Mouse (Mus musculus): ENCODE measurements around the gene Mta3. TPM values are rescaled to one million over a fixed set of nuclear protein-coding genes. Genes with fewer than 3 reads are reported as not detected.

The Mta3 gene
- polyA plus RNA-seq, 1 experiment from 2014 or later: 35.0 TPM

DNA sequence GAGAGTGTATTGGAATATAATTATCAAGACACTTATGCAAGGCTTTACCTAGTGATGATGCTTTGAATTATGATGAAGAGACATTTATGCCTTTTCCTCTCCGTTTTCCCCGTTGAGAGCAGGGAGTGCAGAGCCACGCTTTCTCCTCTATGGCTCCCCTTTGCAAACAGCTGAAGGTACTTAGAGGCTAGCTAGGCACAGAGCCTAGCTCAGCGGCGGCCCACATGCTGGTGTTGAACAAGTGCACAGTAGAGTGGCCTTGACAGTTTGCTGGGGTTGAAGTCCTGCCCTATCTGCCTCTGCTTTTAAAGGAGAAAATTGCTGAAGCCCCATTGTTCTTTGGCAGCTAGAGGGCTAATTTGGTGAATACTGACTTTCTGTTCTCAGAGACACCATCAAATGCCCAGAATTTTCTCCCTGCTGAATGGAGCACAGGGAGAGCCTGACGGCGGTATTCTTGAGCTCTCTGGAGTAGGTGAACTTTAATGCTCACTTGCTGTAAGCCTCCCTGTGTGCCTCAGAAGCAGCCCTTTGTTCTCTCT is 34.2 kb downstream of the Mta3 start:
- 80% methylated on average over 7 of the region's 7 CpGs for WGBS
- Histone ChIP-seq H3K9ac (ENCODE audit: low read depth, low read length) (no peak overlapping the region), H3K4me2 (ENCODE audit: low read depth, low read length) (no peak overlapping the region), H3K4me1 (ENCODE audit: control insufficient read depth, insufficient read depth, low read length) (no peaks in the 10 kb centered on the region), H3K27me3 (replicated peaks; ENCODE audit: control insufficient read depth, insufficient read depth, low read length) (no peaks in the 10 kb centered on the region), H3K9me3 (ENCODE audit: control insufficient read depth, low read length) (no peaks in the 10 kb centered on the region), H3K4me3 (ENCODE audit: low read length) (no peak overlapping the region), H3K27ac (ENCODE audit: low read length) (no peak overlapping the region), H3K36me3 (ENCODE audit: control insufficient read depth, insufficient read depth, low read length) (no peaks in the 10 kb centered on the region)
- no peak for ATAC-seq

DNA sequence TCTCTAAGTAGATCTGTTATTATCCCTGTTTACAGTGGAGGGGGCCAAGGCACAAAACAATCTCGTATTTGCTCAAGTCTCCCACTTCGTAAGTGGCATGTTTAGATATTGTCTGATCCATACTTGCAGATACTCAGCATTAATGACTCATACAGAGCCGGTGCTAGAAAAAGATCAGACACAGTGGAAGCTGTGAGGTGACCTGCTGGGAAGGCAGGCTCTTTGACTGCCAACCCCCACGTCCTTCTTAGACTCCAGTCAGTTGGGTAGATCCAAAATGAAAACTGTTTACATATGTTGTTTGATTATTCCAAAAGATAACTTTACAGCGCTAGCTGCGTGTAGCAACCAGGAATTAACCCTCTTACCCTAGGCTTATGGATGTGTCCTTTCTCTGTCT is 35.3 kb downstream of the Mta3 start:
- Histone ChIP-seq H3K27me3 (replicated peaks; ENCODE audit: control insufficient read depth, insufficient read depth, low read length) (no peaks in the 10 kb centered on the region), H3K4me3 (ENCODE audit: low read length) (no peak overlapping the region), H3K27ac (ENCODE audit: low read length) (no peak overlapping the region), H3K36me3 (ENCODE audit: control insufficient read depth, insufficient read depth, low read length) (no peaks in the 10 kb centered on the region), H3K9ac (ENCODE audit: low read depth, low read length) (no peak overlapping the region), H3K4me1 (ENCODE audit: control insufficient read depth, insufficient read depth, low read length) (no peaks in the 10 kb centered on the region), H3K4me2 (ENCODE audit: low read depth, low read length) (no peak overlapping the region), H3K9me3 (ENCODE audit: control insufficient read depth, low read length) (no peaks in the 10 kb centered on the region)
- no peak for ATAC-seq
- 58% methylated on average over 6 of the region's 6 CpGs for WGBS

GRCm38 (mm10) chr17:83744231-83744824 is 38.4 kb downstream of the Mta3 start:
- Histone ChIP-seq H3K9ac (ENCODE audit: low read depth, low read length) (no peak overlapping the region), H3K4me1 (ENCODE audit: control insufficient read depth, insufficient read depth, low read length) (no peaks in the 10 kb centered on the region), H3K4me3 (ENCODE audit: low read length) (no peak overlapping the region), H3K36me3 (ENCODE audit: control insufficient read depth, insufficient read depth, low read length) (no peaks in the 10 kb centered on the region), H3K9me3 (ENCODE audit: control insufficient read depth, low read length) (no peaks in the 10 kb centered on the region), H3K27me3 (replicated peaks; ENCODE audit: control insufficient read depth, insufficient read depth, low read length) (no peaks in the 10 kb centered on the region), H3K27ac (ENCODE audit: low read length) (peak overlapping the region; percentile 55; the same call in 1 of the 2 replicates), H3K4me2 (ENCODE audit: low read depth, low read length) (no peak overlapping the region)
- WGBS: 91% methylated on average over 11 of the region's 11 CpGs
- peak; percentile 76 for ATAC-seq

GRCm38 (mm10) chr17:83747405-83748160 is 41.6 kb downstream of the Mta3 start:
- no peaks in the 10 kb centered on the region for H3K4me1 ChIP-seq (ENCODE audit: control insufficient read depth, insufficient read depth, low read length)
- H3K27ac ChIP-seq (ENCODE audit: low read length): no peak overlapping the region
- no peaks in the 10 kb centered on the region for H3K36me3 ChIP-seq (ENCODE audit: control insufficient read depth, insufficient read depth, low read length)
- no peaks in the 10 kb centered on the region for H3K9me3 ChIP-seq (ENCODE audit: control insufficient read depth, low read length)
- no peak overlapping the region for H3K4me2 ChIP-seq (ENCODE audit: low read depth, low read length)
- no peaks in the 10 kb centered on the region for H3K27me3 ChIP-seq (replicated peaks; ENCODE audit: control insufficient read depth, insufficient read depth, low read length)
- H3K4me3 ChIP-seq (ENCODE audit: low read length): no peak overlapping the region
- no peak overlapping the region for H3K9ac ChIP-seq (ENCODE audit: low read depth, low read length)
- 79% methylated on average over 10 of the region's 10 CpGs for WGBS
- peak; percentile 74 for ATAC-seq

- H3K36me3 ChIP-seq (ENCODE audit: control insufficient read depth, insufficient read depth, low read length): no peaks in the 10 kb centered on the region
- H3K4me2 ChIP-seq (ENCODE audit: low read depth, low read length): no peak overlapping the region
- no peak overlapping the region for H3K4me3 ChIP-seq (ENCODE audit: low read length)
- no peak for ATAC-seq
- 73% methylated on average over 5 of the region's 5 CpGs for WGBS
- no peaks in the 10 kb centered on the region for H3K27me3 ChIP-seq (replicated peaks; ENCODE audit: control insufficient read depth, insufficient read depth, low read length)
- no peaks in the 10 kb centered on the region for H3K4me1 ChIP-seq (ENCODE audit: control insufficient read depth, insufficient read depth, low read length)
- H3K9me3 ChIP-seq (ENCODE audit: control insufficient read depth, low read length): no peaks in the 10 kb centered on the region
- no peak overlapping the region for H3K27ac ChIP-seq (ENCODE audit: low read length)
- H3K9ac ChIP-seq (ENCODE audit: low read depth, low read length): no peak overlapping the region
Measured at GRCm38 (mm10) chr17:83750216-83750950, 44.4 kb downstream of the Mta3 start.

- no peak for ATAC-seq
- Histone ChIP-seq H3K27me3 (replicated peaks; ENCODE audit: control insufficient read depth, insufficient read depth, low read length) (no peaks in the 10 kb centered on the region), H3K27ac (ENCODE audit: low read length) (no peak overlapping the region), H3K36me3 (ENCODE audit: control insufficient read depth, insufficient read depth, low read length) (0 out of 2 replicates have a peak, but pooled peaks cover 4% of the 10 kb centered on the region), H3K9me3 (ENCODE audit: control insufficient read depth, low read length) (no peaks in the 10 kb centered on the region), H3K4me2 (ENCODE audit: low read depth, low read length) (no peak overlapping the region), H3K9ac (ENCODE audit: low read depth, low read length) (no peak overlapping the region), H3K4me1 (ENCODE audit: control insufficient read depth, insufficient read depth, low read length) (no peaks in the 10 kb centered on the region), H3K4me3 (ENCODE audit: low read length) (no peak overlapping the region)
- WGBS: 85% methylated on average over 11 of the region's 11 CpGs
Measured at GRCm38 (mm10) chr17:83753112-83753899, 47.3 kb downstream of the Mta3 start.

DNA sequence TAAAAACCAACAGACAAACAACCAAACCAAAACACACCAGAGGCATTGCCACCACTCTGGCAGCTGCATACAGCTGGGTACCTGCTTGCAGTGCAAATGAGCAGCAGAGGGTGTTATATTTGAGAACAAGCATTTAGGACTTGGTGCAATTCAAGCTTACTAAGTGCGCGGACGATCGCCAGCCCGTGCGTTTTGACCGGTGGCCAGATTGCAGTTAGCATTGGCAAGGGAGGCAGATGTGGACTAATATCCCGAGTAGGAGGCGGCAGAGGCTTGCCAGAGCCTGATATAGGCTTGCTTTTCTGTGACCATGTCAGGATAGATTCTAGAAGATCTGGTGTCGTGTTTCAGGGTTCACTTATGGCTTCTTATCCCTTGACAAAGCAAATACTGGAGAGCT is 52.1 kb downstream of the Mta3 start:
- H3K4me3 ChIP-seq (ENCODE audit: low read length): no peak overlapping the region
- 88% methylated on average over 10 of the region's 10 CpGs for WGBS
- no peak for ATAC-seq
- H3K4me2 ChIP-seq (ENCODE audit: low read depth, low read length): no peak overlapping the region
- no peak overlapping the region for H3K27ac ChIP-seq (ENCODE audit: low read length)
- H3K27me3 ChIP-seq (replicated peaks; ENCODE audit: control insufficient read depth, insufficient read depth, low read length): no peaks in the 10 kb centered on the region
- 0 out of 2 replicates have a peak, but pooled peaks cover 4% of the 10 kb centered on the region for H3K36me3 ChIP-seq (ENCODE audit: control insufficient read depth, insufficient read depth, low read length)
- no peaks in the 10 kb centered on the region for H3K4me1 ChIP-seq (ENCODE audit: control insufficient read depth, insufficient read depth, low read length)
- H3K9me3 ChIP-seq (ENCODE audit: control insufficient read depth, low read length): no peaks in the 10 kb centered on the region
- H3K9ac ChIP-seq (ENCODE audit: low read depth, low read length): no peak overlapping the region

- 50% methylated on average over 4 of the region's 4 CpGs for WGBS
- ATAC-seq: no peak
- Histone ChIP-seq H3K9me3 (ENCODE audit: control insufficient read depth, low read length) (no peaks in the 10 kb centered on the region), H3K36me3 (ENCODE audit: control insufficient read depth, insufficient read depth, low read length) (peaks cover 7% of the 10 kb centered on the region; the same call in 1 of the 2 replicates), H3K27me3 (replicated peaks; ENCODE audit: control insufficient read depth, insufficient read depth, low read length) (no peaks in the 10 kb centered on the region), H3K4me2 (ENCODE audit: low read depth, low read length) (no peak overlapping the region), H3K4me3 (ENCODE audit: low read length) (no peak overlapping the region), H3K9ac (ENCODE audit: low read depth, low read length) (no peak overlapping the region), H3K27ac (ENCODE audit: low read length) (no peak overlapping the region), H3K4me1 (ENCODE audit: control insufficient read depth, insufficient read depth, low read length) (no peaks in the 10 kb centered on the region)
Measured at GRCm38 (mm10) chr17:83759547-83759946, 53.6 kb downstream of the Mta3 start.
